Mouse (Mus musculus) left cerebral cortex, adult 11 months (tissue): Measurements from ENCODE around the gene Taf3.

ENCODE experiments used
- DNase-seq: peaks from one replicate; pipeline ENCODE4 v3.0.0; 2022; ENCODE audit warnings: low spot score

The Taf3 gene

DNA sequence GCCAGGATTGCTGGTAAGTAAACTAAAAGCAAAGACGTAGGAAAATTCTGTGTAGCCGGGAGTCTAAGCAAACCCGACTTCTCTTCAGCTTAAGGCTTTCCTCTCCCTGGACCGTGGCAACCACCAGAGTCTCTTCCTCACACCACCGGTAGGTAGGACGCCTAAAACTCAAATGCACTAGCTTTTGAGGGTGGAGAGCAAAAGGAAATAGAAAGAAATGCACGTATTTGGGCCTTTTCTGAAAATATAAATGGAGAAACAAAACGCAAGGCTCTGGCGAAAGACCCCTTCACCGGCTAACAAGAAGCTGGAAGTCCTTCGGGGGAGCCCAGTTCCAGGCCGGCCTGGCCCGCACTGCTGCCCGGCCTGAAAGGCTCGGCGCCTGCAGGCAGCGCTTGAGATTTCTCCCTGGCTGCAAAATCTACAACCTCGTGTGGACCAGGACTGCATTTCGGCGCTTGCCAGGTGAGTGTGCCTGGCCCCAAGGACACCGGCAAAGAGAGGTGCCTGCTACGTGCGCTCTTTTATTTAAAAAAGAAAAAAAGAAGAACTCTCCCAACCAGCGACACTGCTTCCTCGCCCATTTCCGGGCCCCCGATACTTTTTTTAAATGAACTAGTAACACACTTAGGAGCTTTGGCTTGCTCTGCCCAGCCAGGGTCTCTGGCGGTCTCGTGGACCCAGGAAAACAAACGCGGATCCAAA, 171.6 kb downstream of the Taf3 start:
- DNase-seq: no peak

DNA sequence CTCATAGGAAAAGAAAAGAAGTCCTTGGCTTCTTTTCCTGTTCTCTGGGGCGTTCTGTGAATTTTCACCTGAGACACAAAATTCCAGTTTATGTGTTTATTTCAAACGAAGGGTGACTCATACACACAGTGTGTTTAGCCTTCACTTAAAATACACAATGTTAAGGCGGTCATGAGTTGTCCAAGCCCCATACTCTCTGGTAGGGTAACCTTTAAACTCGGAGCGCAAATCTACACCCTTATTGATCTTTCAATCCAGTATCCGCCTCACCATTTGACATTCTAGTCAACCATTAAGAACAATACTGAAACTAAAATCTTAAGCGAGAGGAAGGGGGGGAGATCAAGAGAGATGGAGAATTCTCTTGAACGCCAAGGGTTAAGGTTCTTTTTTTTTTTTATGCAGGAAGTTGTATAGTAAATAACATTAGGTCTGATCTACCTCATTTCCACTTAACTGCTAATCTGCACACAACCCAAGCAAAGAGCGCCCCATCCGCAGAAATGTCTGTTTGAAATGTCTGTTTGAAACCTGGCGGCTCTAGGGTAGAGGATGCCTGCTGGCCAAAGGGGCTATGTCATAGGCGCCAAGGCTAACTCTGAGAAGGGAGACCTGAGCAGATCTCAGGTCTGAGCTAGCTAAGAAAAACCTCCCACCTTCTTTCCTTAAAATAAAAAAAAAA, 172.6 kb downstream of the Taf3 start:
- no peak for DNase-seq

DNA sequence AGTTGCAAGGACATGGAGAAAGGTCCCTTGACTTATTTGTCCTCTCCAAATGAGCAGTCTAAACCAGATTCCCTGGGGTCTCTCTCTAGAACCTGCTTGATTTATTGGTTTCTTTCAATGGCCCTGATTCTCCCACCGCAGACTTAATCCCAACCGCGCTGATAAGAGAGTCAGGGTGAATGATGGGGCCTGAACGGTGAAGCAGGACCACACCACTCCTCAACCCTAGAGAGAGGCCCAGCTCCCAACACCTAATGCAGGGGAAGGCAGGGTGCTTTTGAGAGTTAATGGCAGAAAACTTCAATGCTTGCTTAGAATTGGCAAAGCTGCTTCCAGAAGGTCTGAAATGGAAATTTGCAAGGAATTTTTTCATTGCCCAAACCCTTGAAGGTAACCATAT, 173.2 kb downstream of the Taf3 start:
- no peak for DNase-seq

DNA sequence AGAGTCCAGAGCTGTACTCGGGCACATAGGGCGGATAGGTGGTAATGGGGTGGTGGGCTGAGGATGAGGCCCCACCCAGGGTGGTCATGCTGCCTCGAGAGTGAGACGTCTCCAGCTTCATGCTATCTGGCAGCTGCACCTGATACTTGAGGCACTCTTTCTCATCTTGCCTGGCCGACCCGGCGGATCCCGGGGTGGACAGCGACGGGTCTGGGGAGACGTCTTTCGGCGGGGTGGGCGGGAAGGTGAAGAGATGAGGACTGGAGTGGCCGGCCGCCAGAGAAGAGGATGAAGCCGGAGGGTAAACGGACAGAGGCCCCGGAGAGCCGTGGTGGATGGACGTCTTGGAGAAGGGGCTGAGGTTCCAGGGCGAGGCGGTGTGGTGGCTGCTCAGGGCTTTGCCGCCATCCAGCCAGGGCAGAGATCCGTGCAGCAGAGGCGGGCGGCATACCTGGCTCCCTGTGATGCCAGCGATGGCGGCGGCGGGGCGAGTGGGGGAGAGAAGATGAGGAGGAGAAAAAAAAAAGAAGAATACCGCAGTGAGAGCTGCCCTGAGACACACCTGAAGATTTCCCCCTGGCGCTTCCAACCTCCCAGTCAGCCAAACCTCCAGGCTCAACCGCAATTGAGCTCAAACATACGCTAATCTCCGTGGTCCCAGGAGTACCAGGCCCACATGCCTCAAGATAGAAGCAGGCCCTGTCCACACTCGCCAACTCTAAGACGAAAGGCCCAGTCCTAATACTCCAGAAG, 173.8 kb downstream of the Taf3 start:
- DNase-seq: no peak

DNA sequence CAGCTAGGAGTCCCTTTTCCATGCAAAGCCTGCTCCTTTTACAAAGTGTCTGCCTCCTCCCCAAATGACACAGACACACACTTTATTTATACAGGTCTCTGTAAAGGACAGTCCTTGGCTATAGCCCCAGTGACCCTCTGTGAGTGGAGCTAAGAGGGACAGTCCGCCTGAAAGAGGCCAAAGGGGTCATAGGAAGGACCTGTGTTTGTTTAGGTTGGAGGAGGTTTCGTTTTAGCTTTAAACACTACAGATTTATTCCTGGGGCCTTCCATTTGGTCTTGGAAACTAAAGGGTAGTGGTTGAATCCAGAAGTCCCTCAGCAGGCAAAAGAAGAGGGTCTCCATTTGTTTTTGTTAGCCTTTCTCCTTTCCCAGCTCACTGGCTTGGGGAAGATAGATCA, 174.6 kb downstream of the Taf3 start:
- no peak for DNase-seq

DNA sequence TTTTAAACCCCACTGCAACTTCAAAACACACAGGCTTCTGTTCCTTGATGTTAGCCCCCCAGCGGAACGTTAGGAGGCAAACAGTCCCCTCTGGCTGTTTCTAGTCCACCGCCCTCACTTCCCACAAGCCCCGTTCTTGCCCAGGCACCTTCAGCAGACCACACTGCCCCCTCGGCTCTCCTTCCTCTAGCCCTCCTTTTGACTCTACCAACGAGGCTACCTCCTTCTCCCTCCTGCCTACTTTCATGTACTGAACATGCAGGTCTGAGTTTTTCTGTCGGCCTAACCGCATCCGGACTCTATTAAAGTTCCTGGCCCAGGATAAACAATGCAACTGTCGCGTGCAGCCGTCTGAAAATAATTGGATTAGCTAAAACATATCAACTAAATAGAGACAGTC, 175.7 kb downstream of the Taf3 start:
- no peak for DNase-seq

DNA sequence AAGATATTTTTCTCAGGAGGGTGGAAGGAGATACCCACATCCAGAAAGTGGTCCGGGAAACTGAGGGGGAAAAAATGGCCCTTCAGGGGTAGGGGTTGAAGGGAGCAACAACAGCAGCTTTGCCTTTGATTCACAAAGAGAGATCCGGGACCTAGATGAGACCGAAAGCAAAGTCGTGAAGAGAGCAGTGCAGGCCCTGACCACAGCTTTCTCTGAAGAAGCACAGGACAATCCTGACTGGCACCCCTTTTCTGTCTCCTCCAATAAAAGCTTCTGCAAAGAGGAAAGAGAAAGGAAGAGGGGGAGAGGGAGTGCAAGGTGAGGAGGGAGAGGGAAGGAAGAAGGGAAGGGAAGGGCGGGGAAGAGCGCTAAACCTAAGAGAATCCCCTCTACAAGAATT, 176.6 kb downstream of the Taf3 start:
- DNase-seq: no peak

DNA sequence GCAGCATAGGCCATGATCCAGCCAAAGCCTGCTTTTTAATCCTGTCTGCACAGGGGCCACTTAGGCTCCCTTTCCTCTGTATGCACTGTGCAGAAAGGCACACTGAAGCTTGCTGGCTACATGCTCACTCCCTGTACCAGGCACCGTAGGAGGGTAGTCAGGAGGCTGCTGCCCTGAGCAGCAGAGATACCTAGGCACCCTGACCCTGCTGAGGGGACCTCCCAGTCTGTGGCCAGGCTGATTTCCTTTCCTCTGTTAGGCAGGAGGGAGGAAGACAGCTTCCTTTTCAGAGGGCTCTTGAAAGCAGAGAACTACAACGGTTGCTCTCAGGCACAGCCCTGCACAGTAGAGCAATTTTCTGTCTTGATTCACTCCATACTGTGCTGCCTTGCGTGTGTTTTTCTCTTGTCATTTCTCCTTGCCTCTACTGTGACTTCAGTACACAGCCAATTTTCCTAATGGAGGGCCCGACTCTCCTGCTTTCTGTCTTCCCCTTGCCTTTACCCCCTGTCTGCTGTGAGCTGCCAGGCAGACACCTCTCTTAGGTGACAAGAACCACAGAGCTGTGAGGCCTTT, 177.2 kb downstream of the Taf3 start:
- no peak for DNase-seq

DNA sequence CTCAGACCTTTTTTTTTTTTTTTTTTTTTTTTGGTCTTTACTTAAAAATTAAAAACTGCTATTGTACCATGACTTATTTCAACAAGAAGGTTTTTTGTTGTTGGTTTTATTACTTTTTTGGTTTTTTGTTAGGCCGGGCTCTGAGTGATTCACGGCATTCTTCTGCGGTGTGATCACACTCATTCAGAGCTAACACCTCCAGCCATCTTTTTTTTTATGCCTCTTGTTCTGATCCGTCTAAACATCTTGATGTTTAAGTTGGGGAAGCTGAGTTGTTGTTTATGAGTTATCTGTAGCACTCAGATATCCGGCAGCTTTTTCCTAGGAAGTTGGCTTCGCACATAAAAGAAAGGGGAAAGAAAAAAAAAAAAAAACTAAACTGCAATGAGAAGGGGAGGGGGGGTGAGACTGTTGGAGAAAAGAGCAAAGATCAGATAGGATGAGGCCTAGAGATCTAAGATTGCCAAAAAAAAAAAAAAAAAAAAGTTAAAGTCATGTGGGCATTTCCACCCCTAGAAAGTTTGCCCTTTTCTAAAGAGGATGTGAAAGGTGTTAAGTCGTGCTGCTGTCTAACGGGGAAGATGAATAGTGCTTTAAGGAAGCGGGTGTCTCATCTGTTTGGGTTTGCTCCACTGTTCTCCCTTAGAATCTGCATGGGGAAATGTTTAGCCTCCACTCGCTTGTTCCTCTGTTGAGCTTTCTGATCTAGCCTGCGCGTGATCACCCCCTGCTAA, 181.1 kb downstream of the Taf3 start:
- DNase-seq: no peak
